Mouse (Mus musculus) kidney, postnatal 4 days (tissue): ENCODE measurements around the gene Pom121l2.

ENCODE experiments used
- DNase-seq, 2 experiments: peaks; one replicate each; pipeline ENCODE4 v3.0.0; 2021; ENCODE audit warnings: mixed read lengths in 2 of 2

The Pom121l2 gene

GRCm38 (mm10) chr13:21994896-21995295 lies 13.9 kb downstream of the Pom121l2 start:
- no peak for DNase-seq

- DNase-seq, result peak; percentile 56 to 71
Observed at GRCm38 (mm10) chr13:21995331-21995914, 14.4 kb downstream of the Pom121l2 start.

GRCm38 (mm10) chr13:21996101-21996839 lies 15.3 kb downstream of the Pom121l2 start:
- DNase-seq, result peak in 1 of 2 experiments; percentile 31

- DNase-seq, result peak in 1 of 2 experiments; percentile 12
Observed at GRCm38 (mm10) chr13:21996840-21997185, 15.8 kb downstream of the Pom121l2 start.

- no peak for DNase-seq
Observed at GRCm38 (mm10) chr13:21997201-21997820, 16.3 kb downstream of the Pom121l2 start.

GRCm38 (mm10) chr13:21997821-21998220 lies 16.8 kb downstream of the Pom121l2 start:
- DNase-seq, result no peak

- DNase-seq, result no peak
Observed at GRCm38 (mm10) chr13:21998412-21998811, 17.4 kb downstream of the Pom121l2 start.

- DNase-seq, result no peak
Observed at GRCm38 (mm10) chr13:21999147-21999546, 18.2 kb downstream of the Pom121l2 start.

GRCm38 (mm10) chr13:22001346-22001745 lies 20.4 kb downstream of the Pom121l2 start:
- DNase-seq, result no peak

- peak in 1 of 2 experiments; percentile 24 for DNase-seq
Observed at GRCm38 (mm10) chr13:22001823-22002222, 20.8 kb downstream of the Pom121l2 start.

- peak; percentile 60 to 72 for DNase-seq
Observed at GRCm38 (mm10) chr13:22005605-22006333, 24.8 kb downstream of the Pom121l2 start.

GRCm38 (mm10) chr13:22006334-22007120 lies 25.5 kb downstream of the Pom121l2 start:
- DNase-seq, result peak; percentile 72 to 79

GRCm38 (mm10) chr13:22007121-22007510 lies 26.1 kb downstream of the Pom121l2 start:
- no peak for DNase-seq

- DNase-seq, result no peak
Observed at GRCm38 (mm10) chr13:22007872-22008271, 26.9 kb downstream of the Pom121l2 start.

GRCm38 (mm10) chr13:22008707-22009106 lies 27.7 kb downstream of the Pom121l2 start:
- no peak for DNase-seq

GRCm38 (mm10) chr13:22009642-22010041 lies 28.6 kb downstream of the Pom121l2 start, which contains the start of gene Prss16:
Prss16 (minus strand) TSS chr13:22009742.
- DNase-seq, result no peak

GRCm38 (mm10) chr13:22013716-22014115 lies 32.7 kb downstream of the Pom121l2 start:
- DNase-seq, result peak in 1 of 2 experiments; percentile 18

- DNase-seq, result peak; percentile 35 to 48
Observed at GRCm38 (mm10) chr13:22014411-22014845, 33.4 kb downstream of the Pom121l2 start.

- DNase-seq, result peak; percentile 75 to 83
Observed at GRCm38 (mm10) chr13:22015479-22016450, 34.8 kb downstream of the Pom121l2 start.

GRCm38 (mm10) chr13:22019934-22020835 lies 39.2 kb downstream of the Pom121l2 start:
- peak; percentile 30 to 54 for DNase-seq
